ENCODE assay signal across 15 mouse cellular contexts in genomic region chr10:123875459-123875858, GRCm38 (mm10).
DNase-seq lines count a peak whose midpoint lies in the region; ATAC-seq and TF ChIP-seq lines count a peak whose summit lies in the region.
"Had no signal": no experiment of that assay in that cellular context is flagged by ENCODE, and none has a peak within 500 bp of the region (broad histone marks: within the 10 kb centered on the region; RNA-seq: fewer than 3 reads in every experiment).

No protein-coding gene starts in this region.

- no peak overlapping the region; the same call in 1 of the 2 replicates for H3K27ac ChIP-seq in midbrain, embryonic 14.5 days (replicated peaks; ENCODE audit: low read depth, low read length)
- H3K27ac ChIP-seq in midbrain, embryonic 10.5 days (replicated peaks), result no peak overlapping the region
- H3K27ac ChIP-seq in kidney, adult 2 months (ENCODE audit: insufficient read depth, low read depth, low read length), result no peak overlapping the region
- H3K27ac ChIP-seq: embryonic facial prominence, embryonic 13.5 days; macrophage; midbrain, embryonic 13.5 days had no signal

- H3K36me3 ChIP-seq in midbrain, embryonic 14.5 days (ENCODE audit: control insufficient read depth, insufficient read depth, low read length), result no peaks in the 10 kb centered on the region
- no peaks in the 10 kb centered on the region for H3K36me3 ChIP-seq in midbrain, embryonic 10.5 days
- no peaks in the 10 kb centered on the region for H3K36me3 ChIP-seq in kidney, adult 2 months (ENCODE audit: control insufficient read depth, insufficient read depth, low read length)
- H3K36me3 ChIP-seq: embryonic facial prominence, embryonic 13.5 days; midbrain, embryonic 13.5 days had no signal

- no peak for TF ChIP-seq POLR2A in kidney, adult 2 months (IDR thresholded peaks at IDR 0.05; ENCODE audit: low read depth, low read length)

- H3K4me3 ChIP-seq in midbrain, embryonic 14.5 days (replicated peaks; ENCODE audit: low read depth, low read length), result no peak overlapping the region
- H3K4me3 ChIP-seq in midbrain, embryonic 10.5 days, result no peak overlapping the region
- no peak overlapping the region for H3K4me3 ChIP-seq in kidney, adult 2 months (ENCODE audit: insufficient read depth, low read depth, low read length)
- H3K4me3 ChIP-seq: embryonic facial prominence, embryonic 13.5 days; midbrain, embryonic 13.5 days had no signal

- H3K4me1 ChIP-seq in midbrain, embryonic 14.5 days (ENCODE audit: control insufficient read depth, insufficient read depth, low read length), result 0 out of 2 replicates have a peak, but pooled peaks cover 2% of the 10 kb centered on the region
- no peaks in the 10 kb centered on the region for H3K4me1 ChIP-seq in midbrain, embryonic 10.5 days
- no peaks in the 10 kb centered on the region for H3K4me1 ChIP-seq in kidney, adult 2 months (ENCODE audit: control insufficient read depth, insufficient read depth, low read length)

- no peak for ATAC-seq in midbrain, embryonic 14.5 days (ENCODE audit: low FRiP score, low TSS enrichment)
- ATAC-seq: midbrain, embryonic 13.5 days had no signal

- no peaks in the 10 kb centered on the region for H3K9me3 ChIP-seq in midbrain, embryonic 14.5 days (ENCODE audit: control insufficient read depth, low read length)
- no peaks in the 10 kb centered on the region for H3K9me3 ChIP-seq in midbrain, embryonic 10.5 days (replicated peaks)
- H3K9me3 ChIP-seq: embryonic facial prominence, embryonic 13.5 days; midbrain, embryonic 13.5 days had no signal

- no peaks in the 10 kb centered on the region for H3K27me3 ChIP-seq in midbrain, embryonic 14.5 days (ENCODE audit: control insufficient read depth, insufficient read depth, low read length)
- no peaks in the 10 kb centered on the region for H3K27me3 ChIP-seq in midbrain, embryonic 10.5 days (ENCODE audit: low read depth, poor library complexity, severe bottlenecking)
- no peaks in the 10 kb centered on the region for H3K27me3 ChIP-seq in kidney, adult 2 months (replicated peaks; ENCODE audit: control insufficient read depth, insufficient read depth, low read length)
- H3K27me3 ChIP-seq: embryonic facial prominence, embryonic 13.5 days; midbrain, embryonic 13.5 days had no signal

- TF ChIP-seq CTCF in kidney, adult 2 months (conservative IDR thresholded peaks at IDR 0.05; ENCODE audit: insufficient read depth, insufficient read length, low read depth, low read length), result no peak

- H3K9ac ChIP-seq in midbrain, embryonic 14.5 days (replicated peaks; ENCODE audit: low read length), result no peak overlapping the region
- H3K9ac ChIP-seq: embryonic facial prominence, embryonic 13.5 days; midbrain, embryonic 13.5 days had no signal

- peak; percentile 4 for DNase-seq in midbrain, embryonic 14.5 days
- no peak for DNase-seq in midbrain, embryonic 10.5 days (ENCODE audit: low spot score)
- DNase-seq in kidney, adult 2 months, result peak; percentile 23
- DNase-seq in kidney, postnatal 14 days, result peak; percentile 6
- no peak for DNase-seq in lung, adult 18-20 months
- no peak for DNase-seq in spleen, postnatal 14 days (ENCODE audit: low spot score in 2 of 2)
- no peak for DNase-seq in lung, postnatal 10 days
- DNase-seq: cerebellum, adult 9-10 months; gastrocnemius, postnatal 36 days; liver; lung, adult 2 months; right cerebral cortex, adult 18-20 months had no signal

- H3K4me2 ChIP-seq in midbrain, embryonic 14.5 days (ENCODE audit: low read length), result no peak overlapping the region
- H3K4me2 ChIP-seq: embryonic facial prominence, embryonic 13.5 days; midbrain, embryonic 13.5 days had no signal

- 66% methylated on average over 3 of the region's 3 CpGs for WGBS in midbrain, embryonic 14.5 days
- 78% methylated on average over 3 of the region's 3 CpGs for WGBS in midbrain, embryonic 10.5 days
- WGBS in kidney, adult 2 months, result 27% methylated on average over 3 of the region's 3 CpGs

Comparison
In these comparisons a context has a peak if more than half of its experiments do, and no peak if none do; other contexts are left out.
1. DNase-seq: peak in midbrain, embryonic 14.5 days (single experiment), kidney, adult 2 months (single experiment) and kidney, postnatal 14 days (single experiment); none in midbrain, embryonic 10.5 days (single experiment), lung, adult 18-20 months (0 of 2), spleen, postnatal 14 days (0 of 2) and lung, postnatal 10 days (single experiment).